Mouse (Mus musculus): ENCODE measurements at regions not wholly inside any gene's neighbourhood (a gene's known extent, or its start where the extent isn't known, plus 50 kb on each side); places are given as distances from the start of the nearest gene placed in this dataset.

DNA sequence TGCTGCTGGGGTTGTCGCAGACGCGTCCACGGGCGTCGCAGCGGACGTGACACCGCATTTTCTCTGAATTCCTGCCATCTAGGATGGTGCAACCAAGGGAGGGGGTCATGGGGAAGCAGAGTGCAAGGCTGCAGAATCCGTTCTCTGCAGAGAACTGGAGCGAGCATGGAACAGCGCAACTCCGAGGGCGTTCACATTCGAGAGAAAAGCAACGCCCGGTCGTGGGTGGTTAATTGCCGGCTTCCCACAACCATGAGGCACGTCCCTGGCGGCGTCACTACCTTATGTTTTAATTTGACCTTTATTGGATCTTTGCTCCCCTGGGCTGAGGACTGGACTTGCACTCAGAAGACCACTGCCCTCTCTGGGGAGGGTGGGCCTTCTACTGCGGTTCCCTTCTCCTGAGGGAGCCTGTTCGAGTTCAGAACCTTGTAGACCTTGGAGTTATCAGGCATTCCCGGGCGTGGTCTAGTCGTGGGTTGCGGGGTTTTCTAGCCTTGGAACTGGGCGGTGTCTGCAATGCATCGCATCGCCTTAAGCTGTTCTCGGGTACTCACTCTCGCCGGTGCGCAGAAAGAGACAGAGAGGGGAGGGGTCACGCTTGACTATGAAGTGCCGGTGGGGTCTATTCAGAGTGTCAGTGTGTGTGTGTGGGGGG, 175.6 kb upstream of the Topaz1 start:
- TF ChIP-seq GATA1 (IDR thresholded peaks at IDR 0.05; ENCODE audit: borderline replicate concordance, low read length) (no peak), FLI1 (IDR thresholded peaks at IDR 0.05; ENCODE audit: low read length) (no peak)

All from megakaryocyte, embryonic 14.5 days (primary cell).